Mouse (Mus musculus): ENCODE measurements around the gene Ctdspl.

Gene Ctdspl

GRCm38 (mm10) chr9:118949654-118950053 is 23.4 kb downstream of the Ctdspl start:
- no peak for DNase-seq (ENCODE audit: low spot score in 2 of 2)

GRCm38 (mm10) chr9:118950061-118950460 is 23.8 kb downstream of the Ctdspl start:
- DNase-seq (ENCODE audit: low spot score in 2 of 2): no peak

DNA sequence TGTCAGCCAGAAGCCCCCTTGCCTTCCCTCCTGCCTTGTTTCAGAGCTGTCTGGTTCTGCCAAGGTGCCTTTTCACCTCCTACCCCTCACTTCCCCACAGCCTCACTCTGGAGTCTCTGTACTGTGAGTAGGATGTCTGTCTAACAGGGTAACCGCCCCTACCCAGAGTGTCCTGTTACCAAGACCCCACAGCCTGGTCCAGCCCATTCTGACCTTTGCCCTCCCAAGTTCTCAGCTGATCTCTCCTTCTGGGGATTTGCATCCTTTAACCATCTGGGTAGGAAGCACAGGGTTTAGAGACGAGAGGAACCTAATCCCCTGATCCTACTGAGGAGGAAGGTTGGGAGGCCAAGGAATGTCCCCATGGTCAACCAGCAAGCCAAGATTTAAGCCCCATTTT is 24.5 kb downstream of the Ctdspl start:
- no peak for DNase-seq (ENCODE audit: low spot score in 2 of 2)

- no peak for DNase-seq (ENCODE audit: low spot score in 2 of 2)
Measured at GRCm38 (mm10) chr9:118951381-118951780, 25.1 kb downstream of the Ctdspl start.

DNA sequence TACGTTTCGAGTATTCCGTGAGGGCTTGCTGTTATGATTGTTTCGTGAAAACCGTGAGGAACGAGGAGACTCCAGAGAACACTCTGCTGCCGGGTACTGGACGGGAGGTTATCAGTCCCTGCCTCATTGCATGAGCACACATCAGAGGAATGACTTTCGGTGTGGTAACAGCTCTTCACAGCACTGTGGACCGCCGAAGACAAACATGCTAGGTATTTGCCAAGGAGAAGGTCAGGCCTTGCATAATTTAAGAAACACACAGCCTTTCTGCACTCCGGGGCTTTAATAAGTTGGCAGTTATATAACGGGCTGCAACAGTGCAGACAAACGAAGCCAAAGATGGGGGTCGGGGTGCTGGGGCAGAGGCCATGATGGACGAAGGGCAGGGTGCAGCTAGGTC is 25.9 kb downstream of the Ctdspl start:
- peak in 1 of 2 experiments; percentile 64 for DNase-seq (ENCODE audit: low spot score in 2 of 2)

DNA sequence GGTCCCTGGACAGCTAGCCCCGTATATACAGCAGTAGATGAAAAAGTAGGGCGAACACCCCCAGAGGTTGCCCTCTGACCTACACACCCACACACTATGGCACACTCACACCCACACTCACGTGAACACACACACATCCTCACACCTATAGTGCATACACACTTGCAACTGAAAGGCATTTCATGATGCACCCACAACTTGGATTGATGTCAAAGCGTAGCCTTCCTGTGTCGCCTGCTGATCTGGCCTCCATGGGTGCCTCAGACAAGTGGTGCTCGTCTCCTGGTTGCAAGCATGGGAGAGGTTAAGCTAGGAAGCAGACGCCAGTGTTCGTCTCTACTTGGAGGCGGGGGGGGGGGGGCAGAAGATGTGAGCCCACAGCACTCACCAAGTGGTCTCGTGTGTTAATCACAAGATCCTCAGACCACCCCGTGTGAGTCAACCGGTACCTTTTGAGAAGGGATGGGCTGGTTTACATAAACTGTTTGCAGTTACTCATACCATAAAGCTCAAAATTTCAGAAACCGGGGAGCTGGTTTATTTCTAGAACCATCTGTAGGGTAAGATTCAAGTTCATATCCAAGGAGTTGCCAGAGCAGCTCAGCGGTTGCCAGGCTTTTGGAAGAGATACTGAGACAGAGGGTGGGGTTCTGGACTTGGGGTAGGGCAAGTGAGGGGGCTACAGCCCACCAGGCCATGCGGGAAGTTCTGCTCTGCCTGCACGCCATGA is 27.4 kb downstream of the Ctdspl start:
- DNase-seq (ENCODE audit: low spot score in 2 of 2): no peak

DNA sequence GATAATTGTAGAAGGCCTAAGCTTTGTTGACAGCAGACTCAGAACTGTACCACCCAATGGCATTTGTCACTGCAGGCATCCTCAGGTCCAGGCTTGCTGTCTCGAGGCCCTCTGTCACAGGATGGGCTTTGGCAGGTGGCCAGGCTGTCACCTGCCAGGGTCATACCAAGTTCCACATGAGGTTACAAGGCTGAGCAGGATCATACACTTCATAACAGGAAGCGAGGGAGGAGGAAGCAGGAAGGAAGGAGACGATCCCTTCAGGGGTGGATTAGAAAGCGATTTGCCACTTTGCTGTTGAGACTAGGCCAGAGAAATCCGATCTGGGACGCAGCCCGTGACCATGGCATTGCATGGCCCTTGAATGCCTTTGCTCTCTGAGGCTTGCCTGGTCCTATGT is 32.5 kb downstream of the Ctdspl start:
- DNase-seq (ENCODE audit: low spot score in 2 of 2): peak in 1 of 2 experiments; percentile 40

- DNase-seq (ENCODE audit: low spot score in 2 of 2): peak in 1 of 2 experiments; percentile 54
Measured at GRCm38 (mm10) chr9:118960415-118961091, 34.3 kb downstream of the Ctdspl start.

GRCm38 (mm10) chr9:118963149-118963548 is 36.9 kb downstream of the Ctdspl start:
- DNase-seq (ENCODE audit: low spot score in 2 of 2): no peak

DNA sequence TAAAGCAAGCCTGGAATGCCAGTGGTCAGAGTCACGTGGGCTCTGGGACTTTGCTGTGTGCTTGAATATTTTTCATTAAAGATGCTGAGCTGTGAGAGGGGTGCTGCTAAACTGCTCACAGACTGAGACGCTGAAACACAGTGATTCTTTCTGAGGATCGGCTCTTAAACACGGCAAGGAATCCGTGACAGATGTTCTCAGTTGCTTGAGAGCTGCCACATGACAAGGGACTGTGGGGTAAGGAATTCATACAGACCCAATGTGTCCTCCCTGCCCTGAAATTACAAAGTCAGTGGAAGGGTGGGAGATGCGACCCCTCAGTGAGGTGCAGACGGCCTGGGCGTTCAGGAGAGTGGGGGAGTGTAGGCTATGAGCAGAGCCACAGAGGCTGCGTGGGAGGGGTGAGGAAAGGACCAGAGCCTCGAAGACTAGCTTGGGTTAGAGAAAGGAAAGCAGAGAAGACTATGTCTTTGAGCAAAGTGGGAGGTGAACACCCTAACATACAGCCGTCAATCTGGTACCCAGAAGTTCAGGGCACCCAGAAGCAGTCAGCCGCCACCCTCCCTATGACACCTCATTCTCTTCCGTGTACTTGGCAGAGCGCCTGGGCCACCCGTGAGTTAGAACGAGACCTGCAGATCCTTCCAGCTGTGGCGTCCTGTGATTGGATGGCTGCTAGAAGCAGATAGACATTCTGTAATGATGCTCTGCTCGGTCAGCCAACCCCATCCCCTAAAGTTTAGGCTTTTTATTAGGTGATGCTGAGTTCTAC is 38.2 kb downstream of the Ctdspl start:
- DNase-seq (ENCODE audit: low spot score in 2 of 2): no peak

DNA sequence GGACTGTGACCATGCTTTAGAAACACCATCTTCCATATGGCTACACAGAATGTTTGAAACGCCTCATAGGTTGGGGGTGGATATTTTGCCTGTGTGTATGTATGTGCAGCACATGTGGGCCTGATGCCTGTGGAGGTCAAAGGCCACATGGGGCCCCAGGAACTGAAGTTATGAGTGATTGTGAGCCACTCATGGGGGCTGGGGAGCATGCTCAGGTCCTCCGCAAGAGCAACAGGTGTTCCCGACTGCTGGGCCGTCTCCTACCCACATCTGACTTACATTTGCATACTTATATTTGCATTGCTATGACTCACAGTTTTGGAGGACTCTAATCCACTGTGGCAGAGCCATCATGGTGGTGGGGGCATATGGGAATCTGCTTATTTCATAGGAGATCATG is 43.6 kb downstream of the Ctdspl start:
- no peak for DNase-seq (ENCODE audit: low spot score in 2 of 2)

DNA sequence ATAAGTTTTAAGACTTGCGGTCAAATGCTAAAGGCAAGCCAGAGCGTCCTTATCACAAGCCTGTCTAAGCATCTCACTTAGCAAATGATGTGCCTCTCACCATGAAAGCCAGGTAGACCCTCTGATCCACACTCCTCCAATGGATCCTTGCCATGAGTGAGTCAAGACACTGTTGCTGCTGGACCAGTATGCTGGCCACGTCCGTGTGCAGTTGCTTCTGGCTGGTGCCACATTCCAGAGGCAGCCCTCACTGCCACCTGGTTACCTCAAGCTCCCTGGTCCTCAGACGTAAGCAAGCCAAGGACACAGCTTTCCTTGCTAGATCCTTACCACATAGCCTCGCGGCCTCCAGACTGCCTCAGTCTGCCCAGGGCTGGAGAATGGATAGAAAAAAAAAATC is 46.8 kb downstream of the Ctdspl start:
- no peak for DNase-seq (ENCODE audit: low spot score in 2 of 2)

DNA sequence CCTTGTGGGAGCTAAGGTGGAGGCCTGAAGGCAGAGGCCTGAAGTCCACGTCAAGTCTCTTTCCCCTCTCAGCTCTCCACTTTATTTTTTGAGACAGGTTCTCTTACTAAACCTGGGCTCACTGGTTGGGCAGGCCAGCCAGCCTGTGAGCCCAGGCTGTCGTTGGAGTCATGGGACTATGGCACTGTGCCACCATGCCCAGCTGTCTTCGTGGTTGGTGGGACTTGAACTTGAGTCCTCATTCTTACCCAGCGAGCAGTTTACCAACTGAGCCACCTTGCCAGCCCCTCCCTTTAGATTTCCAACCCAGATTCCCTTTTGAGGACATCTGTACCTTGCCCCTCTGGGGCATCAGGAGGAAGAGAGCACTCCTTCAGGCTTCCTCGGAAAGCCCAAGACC is 47.3 kb downstream of the Ctdspl start:
- DNase-seq (ENCODE audit: low spot score in 2 of 2): no peak

DNA sequence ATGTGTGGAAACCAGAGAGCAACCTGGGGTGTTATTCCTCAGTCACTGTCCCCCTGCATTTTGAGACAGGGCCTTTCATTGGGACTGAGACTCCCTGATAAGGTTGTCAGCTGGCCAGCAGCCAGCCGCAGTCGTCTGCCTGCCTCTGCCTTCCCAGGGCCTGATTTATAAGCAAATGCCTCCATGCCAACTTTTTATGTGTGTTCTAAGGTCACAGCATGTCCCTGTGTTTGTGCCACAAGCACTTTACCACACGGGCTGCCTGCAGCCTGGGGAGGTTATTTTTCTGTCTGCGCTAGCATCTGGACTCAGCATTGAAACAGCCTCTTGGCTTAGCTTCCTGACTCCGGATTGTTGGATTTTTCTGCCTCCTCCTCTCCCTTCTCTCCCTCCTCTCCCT is 47.9 kb downstream of the Ctdspl start:
- peak in 1 of 2 experiments; percentile 62 for DNase-seq (ENCODE audit: low spot score in 2 of 2)

DNA sequence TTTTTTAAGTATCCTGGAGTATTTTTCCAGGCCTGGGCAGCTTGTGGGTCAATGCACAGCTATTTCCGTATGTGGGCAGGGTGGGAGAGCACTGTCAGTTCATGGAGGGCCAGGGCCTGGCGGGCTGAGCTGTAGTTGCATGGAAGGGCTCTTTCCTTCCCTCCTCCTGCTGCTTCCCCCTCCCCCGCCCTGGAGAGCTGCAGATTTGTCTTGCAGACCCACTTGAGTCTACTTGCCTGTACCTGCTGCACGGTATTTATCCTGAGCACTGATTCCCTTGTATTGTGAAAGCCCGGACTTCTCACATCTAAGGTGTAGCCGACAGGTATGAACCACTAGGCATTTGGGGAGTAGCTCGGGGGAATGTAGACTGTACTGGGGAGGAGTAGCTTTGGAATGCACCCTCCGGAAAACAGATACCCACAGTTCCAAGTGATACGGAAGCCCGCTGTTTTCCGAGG is 49.0 kb downstream of the Ctdspl start:
- peak; percentile 19 to 29 for DNase-seq (ENCODE audit: low spot score in 2 of 2)

- DNase-seq (ENCODE audit: low spot score in 2 of 2): peak; percentile 24 to 30
Measured at GRCm38 (mm10) chr9:118975758-118976157, 49.5 kb downstream of the Ctdspl start.

DNA sequence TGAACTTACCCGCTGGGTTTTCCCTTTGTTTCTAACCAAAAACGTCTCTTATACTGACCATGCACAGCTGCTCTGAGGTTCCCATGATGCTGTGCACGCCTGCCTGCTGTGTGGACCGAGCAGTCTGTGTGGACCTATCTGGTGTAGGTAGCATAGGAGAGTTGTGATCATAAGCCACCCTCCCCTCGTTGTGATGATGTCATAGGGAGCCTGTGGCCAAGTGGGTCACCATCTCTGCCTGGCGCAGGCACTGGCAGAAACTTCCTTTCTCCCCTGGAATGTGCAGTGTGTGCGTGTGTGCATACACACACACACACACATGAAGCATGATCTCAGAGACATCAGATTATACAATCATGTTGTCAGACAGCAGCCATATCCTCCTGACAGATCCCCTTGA is 50.3 kb downstream of the Ctdspl start:
- no peak for DNase-seq (ENCODE audit: low spot score in 2 of 2)

GRCm38 (mm10) chr9:118977425-118977824 is 51.2 kb downstream of the Ctdspl start:
- no peak for DNase-seq (ENCODE audit: low spot score in 2 of 2)

GRCm38 (mm10) chr9:118980411-118980823 is 54.2 kb downstream of the Ctdspl start:
- DNase-seq (ENCODE audit: low spot score in 2 of 2): no peak

- no peak for DNase-seq (ENCODE audit: low spot score in 2 of 2)
Measured at GRCm38 (mm10) chr9:118984650-118985432, 58.6 kb downstream of the Ctdspl start.

GRCm38 (mm10) chr9:118986286-118986685 is 60.0 kb downstream of the Ctdspl start:
- no peak for DNase-seq (ENCODE audit: low spot score in 2 of 2)

Data from urinary bladder, postnatal 36 days (tissue).